Comparison of ENCODE assay signal across 8 mouse cellular contexts in the genomic region with DNA sequence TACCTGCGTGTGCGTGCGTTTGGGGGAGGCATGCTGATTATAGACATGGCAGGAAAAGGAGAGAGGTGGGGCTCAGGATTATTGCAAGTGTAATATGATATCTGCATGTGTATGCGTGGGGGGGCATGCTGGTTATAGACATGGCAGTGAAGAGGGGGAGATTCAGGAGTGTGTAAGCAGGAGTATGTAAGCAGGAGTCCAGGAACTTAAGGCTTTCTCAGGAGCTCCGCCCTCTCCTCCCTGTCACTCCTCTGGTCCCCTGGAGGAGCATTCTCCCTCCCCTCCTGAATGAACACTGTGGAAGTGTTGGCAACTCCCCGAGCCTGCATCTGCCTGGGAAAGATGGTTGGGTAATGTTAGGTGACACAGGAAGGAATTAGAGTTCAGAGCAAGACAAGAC. TPM values are rescaled to one million over a fixed set of nuclear protein-coding genes. Genes with fewer than 3 reads are reported as not detected.
DNase-seq lines count a peak whose midpoint lies in the region; ATAC-seq and TF ChIP-seq lines count a peak whose summit lies in the region.
"Had no signal": no experiment of that assay in that cellular context is flagged by ENCODE, and none has a peak within 500 bp of the region (broad histone marks: within the 10 kb centered on the region; RNA-seq: fewer than 3 reads in every experiment).

No protein-coding gene starts in this region.

- 0 out of 2 replicates have a peak overlapping the region, but pooled peaks have one; percentile 7 for H3K9ac ChIP-seq in kidney, embryonic 14.5 days (ENCODE audit: low read depth, low read length)
- no peak overlapping the region for H3K9ac ChIP-seq in MEL (ENCODE audit: control insufficient read depth, low read depth, low read length, poor library complexity, severe bottlenecking)
- no peak overlapping the region for H3K9ac ChIP-seq in hindbrain, postnatal 0 days (replicated peaks; ENCODE audit: low read length)

- no peak for TF ChIP-seq POLR2A in MEL (IDR thresholded peaks at IDR 0.05; ENCODE audit: control insufficient read depth in 1 of 2, insufficient read depth in 1 of 2, low read depth in 1 of 2, low read length in 2 of 2, poor library complexity in 1 of 2)

- no peak for TF ChIP-seq RAD21 in MEL (IDR thresholded peaks at IDR 0.05; ENCODE audit: low read depth, low read length)

- H3K4me3 ChIP-seq in kidney, embryonic 14.5 days (ENCODE audit: low read length): no peak overlapping the region
- no peak overlapping the region for H3K4me3 ChIP-seq in MEL (ENCODE audit: control insufficient read depth in 1 of 2, insufficient read depth in 1 of 2, low read depth in 2 of 2, low read length in 2 of 2)
- no peak overlapping the region for H3K4me3 ChIP-seq in hindbrain, postnatal 0 days (ENCODE audit: low read length)
- H3K4me3 ChIP-seq: liver, embryonic 13.5 days had no signal

- H3K4me1 ChIP-seq in kidney, embryonic 14.5 days (ENCODE audit: control insufficient read depth, insufficient read depth, low read length): peaks cover 35% of the 10 kb centered on the region
- H3K4me1 ChIP-seq in MEL (ENCODE audit: control insufficient read depth in 1 of 2, insufficient read depth in 2 of 2, low read length in 2 of 2): peaks cover 0 to 2% of the 10 kb centered on the region in 2 experiments; a peak in 1 of 4 replicates
- peaks cover 15% of the 10 kb centered on the region; the same call in 1 of the 2 replicates for H3K4me1 ChIP-seq in hindbrain, postnatal 0 days (ENCODE audit: insufficient read depth, low read length)

- no peak for DNase-seq in kidney, adult 18-20 months
- DNase-seq in 3T3-L1 (ENCODE audit: low read depth, low spot score) (peak; percentile 79), MEL (ENCODE audit: low read depth, low spot score) (peak; percentile 33)
- DNase-seq in hindbrain, postnatal 0 days (ENCODE audit: low spot score): peak; percentile 33
- DNase-seq in testis, postnatal 14 days (ENCODE audit: low spot score): no peak
- no peak for DNase-seq in thymus, postnatal 4 days
- DNase-seq: liver, embryonic 13.5 days had no signal

- no peak for TF ChIP-seq EP300 in MEL (IDR thresholded peaks at IDR 0.05; ENCODE audit: low read depth in 1 of 2, low read length in 2 of 2)

- no peaks in the 10 kb centered on the region for H3K9me3 ChIP-seq in kidney, embryonic 14.5 days (ENCODE audit: control insufficient read depth, low read length)
- no peaks in the 10 kb centered on the region for H3K9me3 ChIP-seq in MEL (replicated peaks; ENCODE audit: insufficient read depth, low read length)
- no peaks in the 10 kb centered on the region for H3K9me3 ChIP-seq in hindbrain, postnatal 0 days (ENCODE audit: low read length)
- H3K9me3 ChIP-seq: liver, embryonic 13.5 days had no signal

- peak; percentile 54 for ATAC-seq in kidney, embryonic 14.5 days (ENCODE audit: low FRiP score, low TSS enrichment)
- no peak for ATAC-seq in hindbrain, postnatal 0 days

- H3K27me3 ChIP-seq in kidney, embryonic 14.5 days (ENCODE audit: control insufficient read depth, insufficient read depth, low read length): no peaks in the 10 kb centered on the region
- no peaks in the 10 kb centered on the region for H3K27me3 ChIP-seq in MEL (ENCODE audit: control insufficient read depth in 1 of 2, insufficient read depth in 2 of 2, low read length in 2 of 2)
- H3K27me3 ChIP-seq in hindbrain, postnatal 0 days (ENCODE audit: insufficient read depth, low read length): no peaks in the 10 kb centered on the region
- H3K27me3 ChIP-seq: liver, embryonic 13.5 days had no signal

- H3K79me2 ChIP-seq in MEL (ENCODE audit: control insufficient read depth, insufficient read depth, low read length, poor library complexity): peaks cover 2% of the 10 kb centered on the region; the same call in 1 of the 2 replicates

- 17% methylated on average over 6 of the region's 6 CpGs for WGBS in kidney, embryonic 14.5 days
- 48% methylated on average over 6 of the region's 6 CpGs for WGBS in hindbrain, postnatal 0 days

- no peak for TF ChIP-seq CTCF in MEL (IDR thresholded peaks at IDR 0.05 in 2 of 3, conservative IDR thresholded peaks at IDR 0.05 in 1 of 3; ENCODE audit: control insufficient read depth in 1 of 3, insufficient read depth in 1 of 3, low read depth in 2 of 3, low read length in 3 of 3, poor library complexity in 1 of 3, severe bottlenecking in 1 of 3)
- TF ChIP-seq CTCF in hindbrain, postnatal 0 days (IDR thresholded peaks at IDR 0.05; ENCODE audit: low read depth): no peak

- H3K27ac ChIP-seq in kidney, embryonic 14.5 days (ENCODE audit: low read depth, low read length): peak overlapping the region; percentile 38; the same call in 1 of the 2 replicates
- H3K27ac ChIP-seq in MEL (ENCODE audit: control insufficient read depth, low read depth, low read length): no peak overlapping the region
- H3K27ac ChIP-seq in hindbrain, postnatal 0 days: peak overlapping the region; percentile 65; the same call in 1 of the 2 replicates
- H3K27ac ChIP-seq: liver, embryonic 13.5 days had no signal

- H3K4me2 ChIP-seq in kidney, embryonic 14.5 days (replicated peaks; ENCODE audit: low read depth, low read length): peak overlapping the region; percentile 6; the same call in 1 of the 2 replicates
- no peak overlapping the region for H3K4me2 ChIP-seq in hindbrain, postnatal 0 days (ENCODE audit: low read depth, low read length)
- H3K4me2 ChIP-seq: liver, embryonic 13.5 days had no signal

- H3K36me3 ChIP-seq in kidney, embryonic 14.5 days (ENCODE audit: control insufficient read depth, insufficient read depth, low read length): no peaks in the 10 kb centered on the region; the same call in 1 of the 2 replicates
- no peaks in the 10 kb centered on the region for H3K36me3 ChIP-seq in MEL (ENCODE audit: control insufficient read depth in 1 of 2, insufficient read depth in 2 of 2, low read length in 2 of 2)
- no peaks in the 10 kb centered on the region for H3K36me3 ChIP-seq in hindbrain, postnatal 0 days (ENCODE audit: insufficient read depth, low read length)

TF ChIP-seq in MEL, 35 proteins besides CTCF, POLR2A, EP300 and RAD21:
- TF ChIP-seq SIN3A (IDR thresholded peaks at IDR 0.05; ENCODE audit: low read length): no peak
- TF ChIP-seq USF2 (IDR thresholded peaks at IDR 0.05; ENCODE audit: borderline replicate concordance in 1 of 2, insufficient read depth in 1 of 2, low read depth in 1 of 2, low read length in 2 of 2): no peak
- TF ChIP-seq HCFC1 (IDR thresholded peaks at IDR 0.05; ENCODE audit: low read depth, low read length): no peak
- TF ChIP-seq TCF12 (IDR thresholded peaks at IDR 0.05; ENCODE audit: low read depth, low read length): no peak
- no peak for TF ChIP-seq MXI1 (IDR thresholded peaks at IDR 0.05; ENCODE audit: low read depth, low read length)
- TF ChIP-seq TAL1 (IDR thresholded peaks at IDR 0.05; ENCODE audit: low read length): no peak
- no peak for TF ChIP-seq ZC3H11A (IDR thresholded peaks at IDR 0.05; ENCODE audit: low read depth, low read length)
- TF ChIP-seq SMC3 (IDR thresholded peaks at IDR 0.05; ENCODE audit: low read depth, low read length): no peak
- no peak for TF ChIP-seq KAT2A (conservative IDR thresholded peaks at IDR 0.05; ENCODE audit: low read depth, low read length)
- TF ChIP-seq ETS1 (IDR thresholded peaks at IDR 0.05; ENCODE audit: low read depth, low read length): no peak
- no peak for TF ChIP-seq POLR2AphosphoS2 (IDR thresholded peaks at IDR 0.05; ENCODE audit: low read length)

RNA-seq across cellular contexts. Expression of a gene that starts 51.2 kb away (rescaled TPM):
- polyA plus RNA-seq in kidney, embryonic 14.5 days (2014; fragmentation: Nextera tagmentation; extraction: Ambion mirVana): 28.1 and 48.8 TPM in 2 replicates
- total RNA-seq in MEL (2012; rRNA removed): 11.4 and 13.7 TPM in 2 replicates
- polyA plus RNA-seq in MEL (2012; ENCODE audit: insufficient read depth in 1 of 2, insufficient read length in 2 of 2, low read depth in 1 of 2, low replicate concordance in 2 of 2, missing spikeins in 1 of 2): 10 to 100 TPM in 1 of 2 experiments, not detected in 1; 42.5 TPM
- total RNA-seq in hindbrain, postnatal 0 days (2014; rRNA removed): 21.4 and 21.9 TPM in 2 replicates
- polyA plus RNA-seq in hindbrain, postnatal 0 days (2015; fragmentation: Nextera tagmentation; extraction: Ambion mirVana): 17.2 and 19.1 TPM in 2 replicates

RNA-seq across cellular contexts. Expression of a gene that starts 52.4 kb away (rescaled TPM):
- polyA plus RNA-seq in kidney, embryonic 14.5 days (2014; fragmentation: Nextera tagmentation; extraction: Ambion mirVana): 78.5 and 134 TPM in 2 replicates
- total RNA-seq in MEL (2012; rRNA removed): 140 TPM in 2 replicates
- polyA plus RNA-seq in MEL (2012; ENCODE audit: insufficient read depth in 1 of 2, insufficient read length in 2 of 2, low read depth in 1 of 2, low replicate concordance in 2 of 2, missing spikeins in 1 of 2): 100 to 1,000 TPM; 193 to 530 TPM
- 321 and 337 TPM in 2 replicates for total RNA-seq in hindbrain, postnatal 0 days (2014; rRNA removed)
- polyA plus RNA-seq in hindbrain, postnatal 0 days (2015; fragmentation: Nextera tagmentation; extraction: Ambion mirVana): 278 and 295 TPM in 2 replicates

RNA-seq across cellular contexts. Expression of a gene that starts 53.6 kb away (rescaled TPM):
- polyA plus RNA-seq in kidney, embryonic 14.5 days (2014; fragmentation: Nextera tagmentation; extraction: Ambion mirVana): 28.3 and 35.6 TPM in 2 replicates
- total RNA-seq in MEL (2012; rRNA removed): 19.1 and 21.2 TPM in 2 replicates
- polyA plus RNA-seq in MEL (2012; ENCODE audit: insufficient read depth in 1 of 2, insufficient read length in 2 of 2, low read depth in 1 of 2, low replicate concordance in 2 of 2, missing spikeins in 1 of 2): 10 to 100 TPM in 1 of 2 experiments, not detected in 1; 57.2 TPM
- 108 and 115 TPM in 2 replicates for total RNA-seq in hindbrain, postnatal 0 days (2014; rRNA removed)
- polyA plus RNA-seq in hindbrain, postnatal 0 days (2015; fragmentation: Nextera tagmentation; extraction: Ambion mirVana): 28.8 and 29.7 TPM in 2 replicates

Comparison
In these comparisons a context has a peak if more than half of its experiments do, and no peak if none do; other contexts are left out.
1. DNase-seq: peak in 3T3-L1 (single experiment), MEL (single experiment) and hindbrain, postnatal 0 days (single experiment); none in kidney, adult 18-20 months (single experiment), testis, postnatal 14 days (single experiment) and thymus, postnatal 4 days (single experiment).